Mouse (Mus musculus): ENCODE data around the gene Gnat1.

Gene Gnat1

DNA sequence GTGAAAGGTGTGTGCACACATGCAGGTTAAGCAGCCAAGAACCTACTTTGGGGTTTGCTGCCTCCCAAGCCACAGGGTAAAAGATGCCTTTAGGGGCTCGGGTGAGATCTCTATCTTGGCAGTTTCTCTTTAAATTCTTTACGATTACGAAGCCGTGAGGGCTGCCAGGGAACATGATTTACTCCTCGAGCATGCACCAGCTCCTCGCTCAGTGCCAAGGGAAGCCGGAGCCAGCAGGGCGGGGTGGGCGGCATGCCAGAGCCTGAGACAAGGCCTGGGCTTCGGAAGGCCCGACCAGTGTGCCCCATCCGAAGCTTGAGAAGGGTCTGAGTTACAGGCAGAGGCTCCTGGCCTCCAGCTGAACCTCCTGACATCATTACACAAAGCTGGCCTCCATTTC lies 22.1 kb upstream of the Gnat1 start:
- CTCF ChIA-PET = no interaction called here

DNA sequence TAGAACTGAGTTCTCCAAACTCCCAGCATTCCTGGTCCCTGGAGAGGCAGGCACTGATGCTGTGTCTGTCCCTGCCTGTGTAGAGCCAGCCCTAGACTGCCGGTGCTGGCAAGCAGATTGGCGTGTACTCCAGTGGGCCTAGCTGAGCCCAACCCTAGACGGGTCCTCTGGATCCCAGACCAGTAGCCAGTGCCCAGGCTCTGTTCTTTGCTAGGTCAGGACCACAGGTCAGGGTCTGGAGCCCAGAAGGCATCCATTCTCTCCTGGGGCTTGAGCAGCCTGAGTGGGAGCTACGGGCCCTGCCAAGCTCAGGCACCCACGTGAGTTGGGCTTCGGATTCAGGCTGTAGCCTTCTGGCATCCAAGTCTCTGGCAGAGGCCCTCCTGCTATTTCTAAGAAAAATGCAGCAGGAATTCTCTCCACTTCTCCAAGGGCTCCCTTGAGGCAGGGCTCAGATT lies 20.6 kb upstream of the Gnat1 start:
- CTCF ChIA-PET = no interaction called here

DNA sequence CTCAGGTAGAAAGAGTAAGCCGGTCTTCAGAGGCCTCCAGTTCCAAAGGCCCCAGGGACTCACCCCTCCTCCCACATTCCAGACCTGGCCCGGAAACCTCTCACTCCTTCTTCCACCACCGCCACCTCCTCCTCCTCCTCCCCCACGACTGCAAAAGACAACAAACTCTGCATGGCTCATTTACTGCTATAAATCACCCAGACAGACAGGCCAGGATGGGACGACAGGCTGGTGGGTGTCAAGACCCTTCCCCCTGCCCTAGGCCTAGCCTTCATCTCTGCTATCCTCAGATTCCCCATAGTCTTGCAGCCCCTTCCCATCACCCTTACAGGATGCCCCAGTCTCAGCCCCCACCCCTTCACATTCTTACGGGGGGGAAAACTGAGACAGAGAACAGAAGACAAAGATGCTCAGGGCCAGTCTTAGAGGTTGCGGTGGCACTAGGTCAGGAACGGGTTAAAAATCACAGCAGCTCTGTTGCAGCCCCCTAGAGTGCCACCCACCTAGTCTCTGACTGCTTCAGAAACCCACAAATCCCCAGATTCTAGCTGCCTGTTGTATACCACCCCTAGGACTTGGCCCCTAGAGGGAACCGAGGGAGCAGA lies 20.0 kb upstream of the Gnat1 start:
- CTCF ChIA-PET = no interaction called here

DNA sequence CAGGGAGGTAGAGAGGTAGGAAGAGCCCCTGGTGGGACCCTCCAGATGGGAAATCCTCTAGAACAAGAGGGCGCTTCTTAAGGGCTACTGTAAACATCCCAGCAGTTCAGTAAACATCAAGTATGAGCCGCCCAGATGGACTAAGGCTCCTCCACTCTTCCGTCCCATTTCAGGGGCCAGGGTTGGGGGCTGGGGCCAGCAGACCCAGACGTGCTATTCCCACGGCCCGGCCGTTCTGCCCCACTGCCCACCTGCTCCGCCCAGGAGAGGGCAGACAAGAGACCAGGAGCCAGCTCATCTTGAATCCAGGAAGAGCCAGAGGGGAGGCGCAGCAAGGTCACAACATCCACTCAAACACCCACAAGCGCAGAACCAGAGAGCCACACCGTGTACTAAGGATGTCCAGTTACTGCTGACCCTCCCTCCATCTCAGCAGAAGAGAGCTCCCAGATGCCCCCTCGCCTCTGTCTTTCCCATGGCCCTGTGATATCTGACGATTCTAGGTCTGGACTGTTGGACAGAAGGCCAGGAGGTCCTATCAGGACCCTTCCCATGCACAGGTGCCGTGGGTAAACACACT lies 19.2 kb upstream of the Gnat1 start:
- CTCF ChIA-PET = no interaction called here

DNA sequence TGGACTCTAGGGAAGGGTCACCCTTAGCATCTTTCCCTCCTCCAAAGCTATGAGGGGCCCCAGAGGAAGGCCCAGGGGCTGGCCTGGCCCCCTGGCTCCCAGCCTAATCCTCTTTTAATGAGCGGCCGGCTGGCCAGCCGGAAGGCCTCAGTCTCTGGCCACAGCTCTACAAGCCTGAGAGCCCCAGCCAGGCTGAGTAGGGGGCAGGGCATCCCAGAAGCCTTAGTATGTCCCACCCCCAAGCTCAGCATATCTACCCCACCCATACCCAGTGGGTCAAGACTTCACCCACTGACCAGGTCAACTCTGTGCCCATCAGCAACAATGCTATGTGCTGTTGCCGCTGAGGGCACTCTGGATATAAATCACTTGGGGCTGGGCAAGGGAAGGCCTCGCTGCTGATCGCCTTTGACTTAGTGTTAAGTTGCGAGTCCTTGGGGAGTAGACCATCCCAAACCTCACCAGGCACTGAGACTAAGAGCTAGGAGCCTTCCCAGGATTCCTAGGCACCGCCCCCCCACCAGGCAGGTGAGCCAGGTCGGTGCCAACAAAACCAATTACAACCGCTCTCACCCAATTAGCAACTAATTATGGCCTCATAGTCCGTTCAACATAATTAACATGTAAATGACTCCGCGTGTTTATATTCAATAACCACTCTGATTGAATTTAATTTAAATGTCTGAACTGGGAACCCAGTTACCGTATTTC lies 18.5 kb upstream of the Gnat1 start:
- CTCF ChIA-PET = no interaction called here

DNA sequence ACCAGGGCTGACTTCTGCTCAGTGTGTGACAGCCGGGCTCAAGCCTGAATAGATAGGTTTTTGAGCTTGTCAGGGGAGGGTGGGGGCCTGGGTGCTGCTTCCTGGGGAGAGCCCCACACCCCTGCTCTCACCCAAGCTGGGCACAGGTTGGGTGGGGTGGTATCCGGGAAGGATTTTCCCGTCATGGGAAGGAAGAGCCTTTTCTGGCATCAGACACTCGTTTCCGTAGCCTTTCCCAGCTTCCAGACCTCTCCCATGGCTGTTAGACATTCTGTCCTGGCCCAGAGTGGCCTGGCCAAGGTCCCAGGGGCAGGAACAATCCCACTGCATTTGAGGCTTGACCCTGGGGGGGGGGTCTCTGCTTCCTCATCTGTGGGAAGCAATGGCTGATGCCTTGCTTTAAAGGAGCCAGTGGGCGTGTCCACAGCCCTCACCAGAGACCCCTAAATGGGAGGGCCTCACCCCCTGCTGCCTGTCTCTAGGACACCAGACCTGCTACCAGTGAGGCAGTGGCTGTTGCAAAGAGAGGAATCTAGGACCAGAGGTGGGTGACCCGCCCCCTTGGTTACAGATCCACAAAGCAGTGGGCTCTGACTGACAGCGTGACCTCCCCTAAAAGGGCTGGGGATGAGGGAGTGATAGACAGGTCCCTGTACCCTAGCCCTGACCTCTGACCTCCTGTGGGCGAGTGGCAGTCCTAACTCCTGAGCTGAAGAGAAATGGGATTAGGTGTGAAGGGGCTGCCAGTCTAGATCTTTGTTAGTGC lies 17.5 kb upstream of the Gnat1 start:
- CTCF ChIA-PET = interaction anchor here (0.5 kb wide), 1 partner anchor 21 kb away, joined by 3 read pairs; no protein-coding TSS in a partner anchor

DNA sequence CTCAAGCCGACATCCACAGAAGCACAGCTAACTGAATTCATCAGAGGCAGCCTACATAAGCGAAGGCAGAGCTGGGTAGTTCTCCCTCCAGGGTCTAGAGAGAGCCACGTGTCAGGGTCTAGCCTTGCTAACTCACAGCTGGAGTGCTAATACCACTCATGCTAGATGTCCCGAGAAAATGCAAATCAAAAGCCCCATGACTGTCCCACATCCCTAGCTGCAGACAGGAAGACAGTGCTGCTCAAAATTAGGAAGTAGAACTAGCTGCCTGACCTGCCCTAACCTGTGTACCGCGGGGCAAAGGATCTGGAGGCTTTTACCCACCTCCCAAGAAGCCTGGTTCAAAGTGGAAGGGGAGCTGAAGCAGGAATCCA lies 16.6 kb upstream of the Gnat1 start:
- CTCF ChIA-PET = interaction anchor here (0.5 kb wide), 1 partner anchor 22 kb away, joined by 3 read pairs; no protein-coding TSS in a partner anchor

DNA sequence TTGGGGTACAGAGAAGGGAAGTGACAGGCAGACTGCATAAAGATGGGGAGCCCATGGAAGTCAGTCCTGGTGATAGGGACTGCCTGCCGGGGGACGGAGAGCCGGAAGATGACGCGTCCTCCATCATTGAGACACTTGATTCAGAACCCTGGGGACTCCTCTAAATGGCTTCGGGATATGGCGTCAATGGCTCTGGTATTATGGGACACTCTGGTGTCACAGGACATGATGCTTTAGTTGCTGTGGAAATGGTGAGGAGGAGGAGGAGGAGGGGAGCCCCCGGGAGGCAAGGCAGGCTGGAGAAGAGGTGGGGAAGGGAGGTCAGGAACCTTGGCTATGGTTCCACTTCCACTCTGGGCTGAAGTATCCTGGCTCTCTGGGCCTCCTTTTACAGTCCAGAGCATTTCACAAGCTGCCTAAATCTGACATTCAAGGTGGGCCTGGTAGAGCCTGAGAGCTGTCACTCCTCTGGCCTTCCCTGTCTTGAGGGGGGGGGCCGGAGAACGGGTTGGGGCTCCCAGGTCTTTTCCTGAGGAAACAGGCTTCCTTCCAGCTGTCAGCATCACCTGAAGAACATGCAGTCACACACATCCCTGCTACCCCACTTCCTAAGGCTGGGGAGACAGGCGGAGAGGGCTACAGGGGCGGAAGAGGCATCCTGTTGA lies 16.1 kb upstream of the Gnat1 start:
- CTCF ChIA-PET = no interaction called here

DNA sequence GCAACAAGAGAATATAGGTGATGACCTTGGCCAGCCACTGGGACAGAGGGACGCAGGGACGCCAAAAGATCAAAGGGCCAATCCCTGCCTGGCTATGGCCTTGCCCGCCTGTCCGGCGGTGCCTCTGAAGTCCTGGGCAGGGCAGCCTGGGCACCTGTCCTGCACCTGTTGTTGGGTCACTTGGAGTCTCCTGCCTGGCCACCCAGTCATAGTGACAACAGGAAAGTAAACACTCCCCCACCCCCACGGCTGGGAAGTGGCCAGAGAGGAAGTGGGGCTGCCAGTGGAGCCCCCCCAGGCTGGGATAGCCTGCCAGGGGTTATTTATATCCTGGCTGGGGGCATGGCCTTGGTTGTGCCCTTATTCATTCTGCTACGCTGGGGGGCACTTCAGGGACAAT lies 15.1 kb upstream of the Gnat1 start:
- CTCF ChIA-PET = no interaction called here

DNA sequence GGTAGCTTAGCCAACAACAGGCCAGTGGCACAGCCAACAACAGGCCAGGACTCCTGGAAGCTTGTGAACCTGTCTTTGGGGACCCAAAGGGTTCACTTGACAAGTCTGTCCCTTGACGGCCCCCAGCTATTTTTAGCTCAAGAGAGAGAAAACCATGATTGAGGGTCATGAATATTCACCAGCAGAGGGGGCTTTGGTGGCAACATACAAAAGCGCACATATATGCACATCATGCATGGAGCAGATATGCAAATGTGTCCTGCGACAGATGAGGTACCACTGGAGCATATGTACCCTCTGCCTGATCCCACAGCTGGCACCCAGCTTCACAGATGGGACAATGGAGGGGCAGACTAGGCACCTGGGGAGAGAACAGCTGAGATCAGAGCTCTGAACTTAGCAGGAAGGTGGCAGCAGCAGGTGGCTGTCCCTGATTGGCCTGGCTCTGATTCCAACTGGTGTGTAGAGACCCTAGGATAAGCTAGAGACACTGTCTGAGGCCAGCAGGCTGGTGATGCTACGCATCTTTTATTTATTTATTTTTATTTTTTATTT lies 14.0 kb upstream of the Gnat1 start:
- CTCF ChIA-PET = no interaction called here

DNA sequence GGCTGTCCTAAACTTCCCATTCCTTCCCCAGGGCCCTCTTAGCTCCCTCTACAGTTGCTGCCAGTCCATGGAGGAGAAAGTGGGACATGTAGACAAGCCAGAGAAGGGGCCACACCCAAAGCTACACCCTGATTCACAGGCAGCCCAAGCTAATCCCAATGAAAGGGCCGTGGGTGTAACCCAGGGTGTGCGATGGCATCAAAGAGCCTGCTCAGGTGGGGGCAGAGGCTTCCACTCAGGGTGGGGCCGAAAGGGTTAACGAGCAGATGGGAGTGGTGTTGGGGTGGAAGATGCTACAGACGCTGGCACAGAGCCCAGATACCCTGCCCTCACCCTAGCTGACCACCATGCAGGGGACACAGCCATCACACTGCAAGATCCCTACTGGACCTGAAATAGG lies 13.3 kb upstream of the Gnat1 start:
- CTCF ChIA-PET = no interaction called here

DNA sequence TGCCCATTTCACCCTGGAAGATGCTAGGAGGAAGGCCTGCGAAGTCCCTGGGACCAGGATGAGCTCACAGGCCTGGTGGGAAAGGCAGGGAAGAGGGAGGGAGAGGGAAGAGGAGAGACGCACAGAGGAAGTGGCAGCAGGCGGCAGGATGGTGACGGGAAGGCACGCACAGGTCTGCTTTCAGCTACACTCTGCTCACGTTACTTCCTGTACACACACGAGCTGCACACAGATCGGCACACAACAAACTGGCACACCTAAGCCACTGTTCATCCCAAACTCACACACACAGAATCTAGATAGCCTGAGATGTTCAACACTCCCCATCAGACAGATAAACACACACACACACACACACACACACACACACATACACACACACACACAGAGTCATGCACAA lies 10.9 kb upstream of the Gnat1 start:
- CTCF ChIA-PET = no interaction called here

DNA sequence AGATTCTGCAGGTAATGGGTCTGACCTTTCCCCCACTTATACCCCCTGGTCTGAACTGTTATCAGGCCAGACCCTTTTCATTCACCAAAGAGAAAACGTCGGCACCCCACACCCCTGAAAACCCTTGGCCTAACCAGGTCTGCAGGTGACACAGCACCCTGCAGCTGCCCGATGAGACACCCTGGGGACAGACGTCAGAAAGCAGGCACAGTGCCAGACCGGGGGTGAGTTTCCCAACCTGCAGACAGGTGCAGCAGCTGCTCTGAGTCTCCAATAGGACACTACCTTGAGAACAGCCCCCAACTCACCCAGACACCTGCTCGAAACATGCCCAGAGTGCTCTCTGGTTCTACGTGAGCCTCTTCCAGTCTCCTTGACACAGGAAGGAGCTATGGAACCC lies 9.4 kb upstream of the Gnat1 start:
- CTCF ChIA-PET = no interaction called here

DNA sequence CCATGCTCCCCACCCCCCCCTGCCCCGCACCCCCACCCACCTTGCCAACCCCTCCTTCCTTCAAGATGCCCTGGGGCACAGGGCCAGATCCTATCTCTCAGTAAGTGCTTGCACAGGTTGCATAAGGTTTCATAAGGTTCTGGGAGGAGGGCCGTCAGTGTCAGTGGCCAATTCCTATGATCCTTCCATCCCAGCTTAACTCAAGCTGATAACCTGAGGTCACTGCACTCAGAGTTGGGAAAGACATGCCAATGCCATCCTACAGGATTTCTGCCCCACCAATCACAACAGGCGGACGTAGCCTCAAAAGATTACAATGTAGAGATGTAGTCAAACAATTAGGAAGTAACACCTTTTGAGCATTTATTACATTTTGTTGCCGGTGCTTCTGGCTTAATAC lies 8.9 kb upstream of the Gnat1 start:
- CTCF ChIA-PET = no interaction called here

DNA sequence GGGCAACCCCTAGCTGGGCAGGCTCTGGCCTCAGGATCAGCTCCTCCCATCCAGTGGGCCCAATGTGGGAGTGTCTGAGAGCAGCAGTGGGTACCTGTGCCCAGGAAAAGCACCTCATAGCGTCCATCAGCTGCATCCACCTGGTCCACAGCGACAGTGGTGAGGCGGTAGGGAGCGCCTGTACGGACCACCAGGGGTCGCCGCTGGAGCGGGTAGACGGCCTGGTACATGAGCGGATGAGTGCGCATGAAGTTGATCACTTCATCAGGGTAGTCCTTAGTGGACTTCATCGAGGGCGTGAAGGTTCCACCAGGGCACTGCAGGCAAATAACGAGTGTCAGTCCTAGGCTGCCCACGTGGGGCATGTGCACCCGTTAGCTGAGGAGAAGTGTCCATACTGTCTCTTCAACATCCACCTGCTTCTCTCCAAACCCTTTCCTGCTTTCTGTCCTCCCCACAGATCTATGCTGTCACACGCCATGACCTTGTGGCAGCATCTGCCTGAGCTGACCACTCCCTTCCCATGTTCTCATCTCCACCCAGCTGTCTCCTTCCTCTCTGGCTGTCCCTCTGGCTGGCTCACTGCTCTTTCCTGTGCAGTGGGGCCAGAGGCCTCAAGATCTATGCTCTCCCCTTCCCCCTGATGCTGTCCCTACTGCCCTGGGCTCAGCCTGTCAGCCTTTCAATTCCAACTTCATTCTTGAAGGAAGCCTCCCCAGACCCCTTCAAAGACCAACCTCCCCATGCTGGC lies 5.9 kb upstream of the Gnat1 start:
- CTCF ChIA-PET = no interaction called here

DNA sequence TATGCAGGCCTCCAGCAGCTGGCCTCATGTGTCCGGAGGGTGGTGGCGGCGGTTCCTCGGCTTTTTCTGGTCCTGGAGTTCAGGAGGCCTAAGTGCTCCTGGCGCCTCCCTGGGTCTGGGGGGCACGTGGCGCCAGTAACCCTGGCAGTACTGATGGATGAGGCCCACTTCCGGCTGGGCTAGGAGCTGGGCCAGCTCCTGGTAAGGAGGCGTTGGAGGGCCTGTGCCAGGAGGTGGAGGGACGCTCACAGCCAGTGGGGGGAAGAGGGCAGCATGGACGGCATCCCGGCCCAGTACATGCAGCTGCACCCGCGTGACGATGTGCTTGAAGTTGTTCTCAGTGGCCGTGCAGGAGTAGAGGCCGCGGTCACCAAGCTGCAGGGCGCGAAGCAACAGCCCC lies 2.9 kb upstream of the Gnat1 start:
- CTCF ChIA-PET = no interaction called here

DNA sequence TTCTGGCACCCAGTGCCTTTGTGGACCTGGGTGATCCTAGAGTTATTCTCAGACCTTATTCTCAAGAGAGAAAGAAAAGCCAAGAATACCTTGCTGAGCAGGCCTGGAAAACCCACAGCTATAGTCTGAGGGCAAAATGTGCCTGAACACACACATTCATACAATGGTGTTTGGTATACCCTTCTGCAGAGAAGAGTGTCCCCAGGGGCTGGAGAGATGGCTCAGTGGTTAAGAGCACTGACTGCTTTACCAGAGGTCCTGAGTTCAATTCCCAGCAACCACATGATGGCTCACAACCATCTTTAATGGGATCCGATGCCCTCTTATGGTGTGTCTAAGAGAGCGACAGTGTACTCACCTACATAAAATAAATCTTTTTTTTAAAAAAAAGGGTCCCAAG lies 651 bp downstream of the Gnat1 start:
- CTCF ChIA-PET = interaction anchor here (0.6 to 1.8 kb wide), 2 partner anchors 32 to 34 kb away, joined by 3 to 9 read pairs; no protein-coding TSS in a partner anchor

DNA sequence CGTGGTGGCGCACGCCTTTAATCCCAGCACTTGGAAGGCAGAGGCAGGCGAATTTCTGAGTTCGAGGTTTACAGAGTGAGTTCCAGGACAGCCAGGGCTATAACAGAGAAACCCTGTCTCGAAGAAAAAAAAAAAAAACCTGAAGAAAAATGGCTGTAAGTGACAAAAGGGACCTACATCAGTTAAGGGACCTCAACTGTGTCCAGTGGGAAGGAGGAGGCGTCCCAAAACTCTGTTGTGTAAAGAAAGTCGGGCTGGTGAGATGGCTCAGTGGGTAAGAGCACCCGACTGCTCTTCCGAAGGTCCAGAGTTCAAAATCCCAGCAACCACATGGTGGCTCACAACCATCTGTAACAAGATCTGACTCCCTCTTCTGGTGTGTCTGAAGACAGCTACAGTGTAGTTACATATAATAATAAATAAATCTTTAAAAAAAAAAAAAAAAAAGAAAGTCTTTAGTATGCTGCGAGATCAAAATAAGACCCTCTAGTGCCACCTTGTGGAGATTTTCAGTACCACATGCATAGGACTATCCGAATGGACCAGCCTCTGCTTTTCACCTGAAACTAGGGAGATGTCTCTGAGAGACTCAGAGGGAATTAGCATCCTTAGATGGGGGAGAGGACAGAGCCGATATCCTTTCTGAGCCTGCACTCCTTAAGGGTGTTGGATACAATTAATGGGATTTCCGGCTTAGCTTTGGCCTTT lies 1.5 kb downstream of the Gnat1 start:
- CTCF ChIA-PET = interaction anchor here (0.6 to 1.8 kb wide), 8 partner anchors 21 to 294 kb away, joined by 3 to 10 read pairs (median 3); no protein-coding TSS in a partner anchor

DNA sequence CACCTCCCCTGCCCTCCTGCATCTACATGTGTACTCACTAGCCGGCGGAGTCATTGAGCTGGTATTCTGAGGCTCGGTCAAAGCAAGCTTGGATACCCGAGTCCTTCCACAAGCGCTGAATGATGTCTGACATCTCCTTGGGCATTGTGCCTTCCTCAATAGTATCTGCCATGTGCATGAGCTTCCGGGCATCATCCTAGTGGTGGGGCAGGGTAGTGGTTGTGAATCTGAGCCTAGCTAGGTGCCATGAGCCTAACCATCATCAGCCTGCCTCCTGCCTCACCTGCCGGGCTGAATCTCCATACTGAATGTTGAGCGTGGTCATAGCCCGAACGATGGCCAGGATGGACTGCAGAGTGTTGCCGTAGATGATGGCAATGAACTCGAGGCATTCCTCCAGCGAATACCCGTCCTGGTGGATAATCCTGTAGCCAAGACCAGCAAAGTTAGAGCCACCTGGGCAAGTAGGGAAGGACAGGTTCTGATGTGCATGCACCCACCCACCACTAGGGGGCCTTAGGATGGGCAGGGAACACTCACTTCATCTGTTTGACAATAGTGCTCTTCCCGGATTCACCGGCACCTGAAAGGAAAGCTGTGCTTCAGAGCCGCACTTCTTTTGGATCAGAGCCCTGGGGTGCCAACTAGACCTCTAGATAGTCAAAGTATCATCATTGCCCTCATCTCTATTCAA lies 2.3 kb downstream of the Gnat1 start:
- CTCF ChIA-PET = interaction anchor here (0.6 to 2.4 kb wide), 11 partner anchors 21 to 609 kb away, joined by 3 to 12 read pairs (median 3); no protein-coding TSS in a partner anchor

DNA sequence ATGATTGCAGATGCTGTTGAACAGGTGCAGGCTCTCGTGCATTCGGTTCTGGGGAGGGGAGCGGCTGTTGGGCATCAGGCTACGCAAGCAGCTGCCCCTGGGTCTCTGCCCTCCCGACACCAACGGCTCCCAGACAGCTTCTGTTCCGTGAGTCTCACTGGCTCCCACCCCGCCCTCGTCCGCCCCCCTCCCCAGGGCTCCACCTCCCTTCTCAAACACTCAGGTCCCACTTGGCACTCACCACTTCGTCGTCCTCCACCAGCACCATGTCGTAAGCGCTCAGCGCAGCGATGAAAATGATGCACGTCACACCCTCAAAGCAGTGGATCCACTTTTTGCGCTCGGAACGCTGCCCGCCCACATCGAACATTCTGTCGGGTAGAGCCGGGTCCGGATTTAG lies 3.2 kb downstream of the Gnat1 start:
- CTCF ChIA-PET = interaction anchor here (0.6 to 2.4 kb wide), 5 partner anchors 31 to 610 kb away, joined by 3 to 12 read pairs (median 3); no protein-coding TSS in a partner anchor
